Mouse (Mus musculus): Measurements from ENCODE around the gene Tmem95.

Tmem95 gene

DNA sequence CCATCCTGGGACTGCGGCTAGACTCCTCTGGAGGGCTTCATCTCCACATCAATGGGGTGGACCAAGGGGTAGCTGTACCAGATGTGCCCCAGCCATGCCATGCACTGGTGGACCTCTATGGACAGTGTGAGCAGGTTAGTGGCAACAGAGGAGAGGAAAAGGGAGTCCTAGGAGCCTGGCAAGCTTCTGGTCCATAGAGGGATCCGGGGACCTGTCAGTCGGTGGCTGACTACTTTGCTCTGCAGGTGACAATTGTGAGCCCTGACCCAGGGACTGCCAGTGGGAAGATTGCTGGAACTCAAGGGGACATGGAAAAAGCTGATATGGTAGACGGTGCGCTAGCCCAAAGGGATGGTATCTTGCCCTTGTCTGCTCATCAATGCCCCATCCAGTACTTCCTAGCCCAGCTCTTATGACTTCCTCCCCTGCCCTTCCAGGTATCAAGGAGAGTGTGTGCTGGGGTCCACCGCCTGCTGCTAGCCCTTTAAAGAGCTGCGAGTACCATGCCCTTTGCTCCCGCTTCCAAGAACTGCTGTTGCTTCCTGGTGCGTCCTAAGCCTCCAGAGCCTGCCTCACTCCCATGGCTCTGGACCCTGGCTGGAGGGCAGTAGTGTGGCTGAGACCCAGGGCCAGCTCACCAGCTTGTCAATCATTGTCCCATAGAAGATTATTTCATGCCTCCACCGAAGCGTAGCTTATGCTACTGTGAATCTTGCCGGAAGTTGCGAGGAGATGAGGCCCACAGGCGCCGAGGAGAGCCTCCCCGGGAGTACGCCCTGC, 33.2 kb upstream of the Tmem95 start:
- DNase-seq (ENCODE audit: low read depth in 1 of 2, low spot score in 2 of 2), result no peak

DNA sequence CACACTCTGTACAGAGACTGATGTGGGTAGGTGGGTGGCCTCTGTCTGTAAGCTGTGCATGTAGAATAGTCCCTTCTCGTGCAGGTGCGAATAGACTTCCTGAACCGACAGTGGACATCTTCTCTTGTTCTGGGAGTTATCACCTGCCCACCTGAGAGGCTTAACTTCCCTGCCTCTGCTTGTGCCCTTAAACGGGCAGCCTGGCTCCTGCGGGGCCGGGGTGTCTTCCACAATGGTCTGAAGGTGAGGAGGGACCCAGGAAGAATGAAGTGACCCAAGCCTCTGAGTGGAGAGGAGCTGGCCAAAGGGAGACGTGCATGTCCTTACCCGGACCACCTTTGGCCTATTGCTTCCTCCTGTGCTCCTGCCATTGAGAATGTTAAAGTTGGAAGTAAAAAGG, 32.4 kb upstream of the Tmem95 start:
- DNase-seq (ENCODE audit: low read depth in 1 of 2, low spot score in 2 of 2), result no peak

DNA sequence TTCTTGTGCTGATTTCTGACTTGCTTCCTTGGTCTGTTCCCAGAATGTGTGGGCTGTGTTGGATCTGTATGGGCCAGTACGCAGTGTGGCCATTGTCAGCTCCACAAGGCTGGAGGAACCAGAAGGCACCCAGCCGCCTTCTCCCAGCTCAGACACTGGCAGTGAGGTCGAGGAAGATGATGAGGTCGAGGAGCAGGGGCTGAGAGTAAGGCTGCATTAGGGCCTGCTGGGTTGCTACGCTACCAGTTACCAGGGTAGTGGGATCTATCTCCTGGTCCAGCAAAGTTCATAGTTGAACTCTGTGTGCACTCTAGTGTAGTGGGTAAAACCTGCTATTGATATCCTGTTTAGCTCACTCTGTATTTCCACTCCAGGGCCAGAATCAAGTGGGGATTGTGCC, 31.4 kb upstream of the Tmem95 start:
- no peak for DNase-seq (ENCODE audit: low read depth in 1 of 2, low spot score in 2 of 2)

DNA sequence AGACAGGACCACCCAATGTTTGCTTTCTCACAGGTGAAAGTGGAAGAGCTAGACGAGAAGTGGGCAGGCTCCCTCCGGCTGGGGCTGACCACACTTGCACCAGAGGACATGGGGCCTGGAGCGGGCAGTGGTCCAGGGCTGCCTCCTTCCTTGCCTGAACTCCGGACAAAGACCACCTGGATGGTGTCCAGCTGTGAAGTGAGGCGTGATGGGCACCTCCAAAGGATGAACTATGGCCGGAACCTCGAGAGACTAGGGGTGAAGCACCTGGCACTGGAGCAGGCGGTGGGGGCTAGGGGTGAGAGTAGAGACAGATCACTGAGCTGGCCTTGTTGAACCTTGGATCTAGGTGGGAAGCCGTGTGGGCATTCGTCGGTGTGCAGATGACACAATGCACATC, 30.8 kb upstream of the Tmem95 start:
- DNase-seq (ENCODE audit: low read depth in 1 of 2, low spot score in 2 of 2), result no peak

DNA sequence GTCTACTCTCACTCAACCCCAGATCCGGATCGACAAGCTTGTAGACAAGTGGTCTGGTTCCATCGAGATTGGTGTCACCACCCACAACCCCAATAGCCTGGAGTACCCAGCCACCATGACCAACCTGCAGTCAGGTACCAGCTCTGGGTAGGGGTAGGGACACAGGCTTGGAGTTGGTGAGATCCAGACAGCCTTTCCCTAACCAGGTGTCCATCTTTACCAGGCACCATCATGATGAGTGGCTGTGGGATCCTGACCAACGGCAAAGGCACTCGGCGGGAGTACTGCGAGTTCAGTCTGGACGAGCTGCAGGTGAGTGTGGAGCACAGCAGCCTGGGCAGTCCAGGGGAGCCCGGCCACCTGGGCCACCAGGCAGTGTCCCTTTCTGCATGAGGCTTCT, 26.5 kb upstream of the Tmem95 start:
- DNase-seq (ENCODE audit: low read depth in 1 of 2, low spot score in 2 of 2), result no peak

DNA sequence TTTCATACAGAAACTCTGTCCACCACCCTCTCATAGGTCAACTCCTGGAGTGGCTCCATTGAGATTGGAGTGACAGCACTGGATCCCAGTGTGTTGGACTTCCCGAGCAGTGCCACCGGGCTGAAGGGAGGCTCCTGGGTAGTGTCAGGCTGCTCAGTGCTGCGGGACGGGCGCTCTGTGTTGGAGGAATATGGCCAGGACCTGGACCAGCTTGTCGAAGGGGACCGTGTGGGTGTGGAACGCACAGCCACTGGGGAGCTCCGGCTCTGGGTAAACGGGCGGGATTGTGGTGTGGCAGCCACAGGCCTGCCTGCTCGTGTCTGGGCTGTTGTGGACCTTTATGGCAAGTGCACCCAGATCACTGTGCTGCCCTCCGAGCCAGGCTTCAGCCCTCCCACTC, 25.2 kb upstream of the Tmem95 start:
- no peak for DNase-seq (ENCODE audit: low read depth in 1 of 2, low spot score in 2 of 2)

DNA sequence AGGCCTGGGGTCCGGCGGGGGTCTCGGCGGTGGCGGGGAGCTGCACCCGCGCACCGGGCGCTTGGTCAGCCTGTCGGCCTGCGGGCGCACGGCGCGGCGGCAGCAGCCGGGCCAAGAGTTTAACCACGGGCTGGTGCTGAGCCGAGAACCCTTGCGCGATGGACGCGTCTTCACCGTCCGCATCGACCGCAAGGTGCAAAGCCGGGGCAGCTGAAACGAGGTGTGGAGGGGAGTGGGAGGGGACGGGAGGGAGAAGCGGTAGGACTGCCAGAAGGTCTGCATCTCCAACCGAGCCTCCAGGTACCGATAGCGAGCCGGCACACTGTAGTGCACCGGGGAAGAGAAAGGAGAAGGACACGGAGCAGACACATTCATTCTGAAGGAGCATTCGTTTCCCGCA, 24.2 kb upstream of the Tmem95 start:
- DNase-seq (ENCODE audit: low read depth in 1 of 2, low spot score in 2 of 2), result no peak

DNA sequence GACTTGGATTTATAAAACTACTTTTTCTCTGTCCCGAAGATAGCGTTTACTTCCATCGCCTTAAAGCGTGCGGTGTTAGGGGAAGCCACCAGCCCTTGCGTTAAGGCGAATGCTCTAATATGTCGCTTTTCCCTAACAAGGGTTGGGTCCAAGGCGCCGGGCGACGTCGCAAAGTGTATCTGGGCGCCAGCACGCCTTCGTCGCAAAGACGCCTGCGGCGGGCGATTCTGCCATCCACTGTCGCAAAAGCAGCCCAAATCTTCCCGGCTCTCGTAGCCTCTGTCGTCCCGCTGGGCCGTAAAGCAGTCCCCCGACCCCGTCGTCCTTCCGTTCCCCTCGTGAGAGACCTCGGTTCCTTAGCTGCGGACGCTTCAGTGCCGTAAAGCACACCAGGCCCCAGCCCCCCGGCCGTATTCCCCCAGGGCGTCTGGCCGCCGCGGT, 23.6 kb upstream of the Tmem95 start:
- peak; percentile 78 to 86 for DNase-seq (ENCODE audit: low read depth in 1 of 2, low spot score in 2 of 2)

DNA sequence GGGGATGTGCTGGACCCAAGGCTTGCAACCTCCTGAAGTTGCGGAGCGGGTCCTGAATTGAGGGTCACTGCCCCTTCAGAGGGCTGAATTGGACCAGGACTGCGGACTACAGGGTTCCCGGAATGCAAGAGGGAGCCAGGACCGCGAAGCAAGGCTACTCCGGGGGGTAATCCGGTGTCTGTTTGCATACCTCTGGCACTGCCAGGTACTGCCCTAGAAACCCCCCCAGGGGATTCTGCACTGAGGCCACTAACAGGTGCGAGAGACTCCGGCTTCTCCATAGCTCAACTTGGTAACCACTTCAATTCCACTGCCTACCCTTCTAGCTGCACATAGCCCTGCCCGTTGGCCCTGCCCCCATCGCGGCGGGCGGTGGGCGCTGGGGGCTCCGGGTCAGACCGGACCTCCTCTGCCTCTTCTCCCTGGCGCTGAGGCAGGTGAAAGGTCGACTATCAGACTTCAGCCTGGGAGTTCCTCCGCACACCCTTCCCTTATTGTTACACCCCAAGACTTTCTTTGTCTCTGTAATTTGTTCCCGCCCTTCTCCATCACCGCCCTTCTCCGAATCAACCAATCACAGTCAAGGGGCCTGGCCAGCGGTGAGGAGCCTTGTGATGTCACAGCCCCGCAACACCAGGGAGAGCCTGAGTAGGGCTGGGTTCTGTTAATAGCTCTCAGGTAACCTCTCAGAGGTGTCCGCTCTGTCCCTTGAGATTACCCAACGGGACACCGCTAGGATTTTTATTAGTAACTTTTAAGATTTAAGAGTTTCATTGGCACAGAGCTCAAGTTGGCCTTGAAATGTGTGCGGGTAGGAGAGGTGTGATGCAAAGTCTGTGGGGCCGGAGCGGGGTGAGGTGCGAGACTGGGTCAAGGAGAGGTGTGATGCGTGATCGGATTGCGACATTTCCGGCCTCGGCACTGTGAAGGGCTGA, 22.9 kb upstream of the Tmem95 start, which contains the start of the genes 2810408A11Rik and Neurl4:
Gene 2810408A11Rik (minus strand): TSS at position 517 of the 935 bp plus-strand sequence.
Gene Neurl4 (plus strand): TSS at position 602 of the 935 bp plus-strand sequence.
- DNase-seq (ENCODE audit: low read depth in 1 of 2, low spot score in 2 of 2), result peak; percentile 68 to 82

DNA sequence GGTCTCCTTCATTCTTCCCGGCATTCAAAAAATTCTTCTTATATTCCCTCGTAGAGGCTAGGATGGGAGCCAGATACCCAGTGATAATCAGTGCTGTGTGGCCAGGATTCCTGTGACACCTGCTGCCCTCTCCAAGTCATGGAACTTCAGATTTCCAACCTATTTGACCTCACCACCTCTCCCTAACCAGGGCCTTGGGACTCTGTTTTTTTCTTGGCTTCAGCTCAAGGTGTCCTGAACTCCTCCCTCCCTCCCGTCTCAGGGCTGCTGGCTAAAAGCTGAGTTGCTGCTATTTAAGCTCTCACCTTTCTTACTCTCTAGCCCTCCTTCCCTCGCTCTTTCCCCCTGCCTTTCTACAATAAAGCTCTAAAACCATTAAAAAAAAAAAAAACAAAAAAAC, 22.1 kb upstream of the Tmem95 start:
- DNase-seq (ENCODE audit: low read depth in 1 of 2, low spot score in 2 of 2), result no peak

DNA sequence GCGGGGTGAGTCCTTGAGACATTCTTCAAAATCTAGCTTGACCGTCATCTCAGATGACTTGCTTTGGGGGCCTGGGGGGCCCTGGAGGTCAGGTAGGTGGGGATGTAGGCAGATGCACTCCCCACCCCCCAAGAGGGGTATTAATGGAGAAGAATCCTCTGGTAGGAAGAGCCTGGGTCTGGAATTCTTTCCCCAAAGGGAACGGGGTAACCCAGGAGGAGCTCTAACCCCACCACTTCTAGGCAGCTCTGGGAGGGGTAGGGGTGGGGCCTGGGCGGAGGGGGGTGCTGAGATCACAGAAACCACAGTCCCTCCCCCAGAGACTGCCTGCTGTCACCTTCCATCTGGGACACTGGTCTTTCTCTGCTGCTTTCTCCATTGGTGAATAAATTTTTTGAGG, 17.5 kb upstream of the Tmem95 start, which contains the start of gene Acap1:
Gene Acap1 (minus strand): TSS at position 249 of the 400 bp plus-strand sequence.
- DNase-seq (ENCODE audit: low read depth in 1 of 2, low spot score in 2 of 2), result no peak

DNA sequence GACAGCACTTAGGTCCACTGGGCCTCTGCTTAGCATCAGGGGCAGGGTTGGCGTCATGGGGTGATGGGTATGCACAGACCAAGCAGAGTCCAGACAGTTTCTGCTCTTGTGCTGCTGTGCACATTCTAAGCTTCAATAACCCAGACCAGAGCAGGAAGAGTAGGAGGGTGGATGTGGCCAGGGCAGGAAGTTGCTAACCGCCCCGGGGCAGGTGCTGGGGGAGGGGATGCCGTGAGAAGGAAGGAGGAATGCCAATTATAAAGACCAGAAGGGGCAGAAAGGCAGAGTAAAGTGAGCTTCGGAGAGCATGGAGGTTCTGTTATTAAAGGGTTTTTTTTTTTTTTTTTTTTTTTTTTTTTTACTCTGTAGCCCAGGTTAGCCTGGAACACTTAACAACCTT, 16.9 kb upstream of the Tmem95 start:
- DNase-seq (ENCODE audit: low read depth in 1 of 2, low spot score in 2 of 2), result no peak

DNA sequence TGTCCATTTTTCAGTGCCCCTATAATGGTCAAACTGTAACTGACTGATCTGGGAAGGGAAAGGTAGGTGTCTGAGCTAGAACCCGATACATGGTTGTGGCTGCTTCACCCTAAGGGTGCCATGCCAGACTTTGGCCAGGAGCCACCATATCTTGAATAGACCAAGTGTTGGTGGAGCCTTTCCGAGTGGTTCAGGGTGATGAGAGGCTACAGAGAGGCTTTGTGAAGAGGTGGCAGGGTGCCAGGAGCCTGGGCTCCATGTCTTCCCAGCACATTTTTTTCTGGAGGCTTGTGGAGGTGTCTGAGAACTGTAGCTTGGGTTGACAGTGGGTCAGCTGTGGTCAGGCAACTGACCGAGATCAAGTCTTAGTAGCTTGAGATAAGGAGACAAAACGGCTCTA, 13.7 kb upstream of the Tmem95 start:
- DNase-seq (ENCODE audit: low read depth in 1 of 2, low spot score in 2 of 2), result no peak

DNA sequence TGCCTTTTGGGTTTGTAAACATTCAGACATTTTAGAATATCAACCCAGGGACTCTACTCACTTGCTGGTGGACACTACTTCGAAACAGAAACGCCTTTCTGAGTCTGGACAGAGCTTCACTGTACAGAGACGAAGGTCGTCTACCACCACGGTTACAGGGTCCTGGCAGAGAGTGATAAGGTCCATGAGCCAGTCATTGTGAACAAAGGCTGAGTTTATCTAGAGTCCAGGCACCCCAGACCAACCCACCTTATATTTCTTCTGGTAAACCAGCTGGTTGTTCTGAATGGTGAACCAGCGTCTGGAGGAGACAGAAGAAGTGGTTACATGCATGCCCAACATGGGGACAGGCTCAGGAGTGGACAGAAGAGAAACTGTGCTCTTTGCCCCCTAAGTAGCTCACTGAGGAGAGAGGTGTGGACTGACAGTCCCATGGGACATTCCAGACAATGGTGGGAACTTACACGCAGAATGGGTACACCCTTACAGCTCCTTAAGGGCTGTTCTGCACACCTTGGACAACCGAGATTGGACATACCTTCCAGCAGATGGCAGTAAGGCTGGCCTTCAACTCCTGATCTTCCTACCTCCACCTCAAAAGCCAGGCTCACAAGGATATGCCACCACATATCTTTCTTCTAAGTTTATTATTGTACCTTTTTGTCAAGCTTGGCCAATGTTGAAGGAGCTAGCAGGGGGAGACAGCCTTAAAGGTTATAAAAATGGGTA, 9.3 kb upstream of the Tmem95 start:
- DNase-seq (ENCODE audit: low read depth in 1 of 2, low spot score in 2 of 2), result no peak

DNA sequence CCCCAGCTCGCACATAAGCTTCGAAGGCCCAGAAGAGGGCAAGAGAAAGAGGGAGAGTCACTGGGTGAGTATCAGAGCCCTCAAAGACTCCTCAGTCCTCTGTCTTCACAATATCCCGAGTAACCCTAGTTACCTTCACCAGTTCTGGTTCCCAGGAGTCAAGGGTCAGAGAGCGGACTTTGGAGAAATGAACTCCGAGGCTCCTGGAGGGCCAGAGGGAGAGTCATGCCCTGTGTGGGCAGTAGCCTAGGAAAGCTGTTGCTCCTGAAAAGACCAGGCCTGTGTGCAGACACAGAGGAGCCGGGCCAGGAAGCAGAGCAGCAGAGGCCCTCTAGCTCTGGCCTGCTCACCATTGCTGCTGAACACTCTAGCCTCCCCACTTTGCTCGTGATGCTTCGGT, 6.8 kb upstream of the Tmem95 start:
- no peak for DNase-seq (ENCODE audit: low read depth in 1 of 2, low spot score in 2 of 2)

DNA sequence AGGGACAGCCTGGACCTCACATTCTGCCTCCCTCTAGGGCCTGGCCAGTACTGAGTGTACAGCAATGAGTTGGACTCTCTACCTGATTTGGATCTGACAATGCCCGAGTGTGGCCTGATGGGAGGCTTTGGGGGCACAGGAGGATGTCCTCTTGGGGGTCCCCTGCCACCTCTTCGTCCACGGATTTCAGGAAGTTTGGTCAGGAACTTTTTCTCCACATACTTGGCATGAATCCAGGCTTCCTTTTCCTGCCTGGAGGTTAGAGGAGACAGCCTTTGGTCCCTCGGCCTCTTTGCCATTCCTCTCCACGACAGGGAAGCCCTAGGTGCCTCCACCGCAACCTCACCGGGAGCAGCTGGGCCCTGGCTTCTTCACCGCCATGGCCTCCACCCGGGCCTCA, 6.4 kb upstream of the Tmem95 start:
- no peak for DNase-seq (ENCODE audit: low read depth in 1 of 2, low spot score in 2 of 2)

DNA sequence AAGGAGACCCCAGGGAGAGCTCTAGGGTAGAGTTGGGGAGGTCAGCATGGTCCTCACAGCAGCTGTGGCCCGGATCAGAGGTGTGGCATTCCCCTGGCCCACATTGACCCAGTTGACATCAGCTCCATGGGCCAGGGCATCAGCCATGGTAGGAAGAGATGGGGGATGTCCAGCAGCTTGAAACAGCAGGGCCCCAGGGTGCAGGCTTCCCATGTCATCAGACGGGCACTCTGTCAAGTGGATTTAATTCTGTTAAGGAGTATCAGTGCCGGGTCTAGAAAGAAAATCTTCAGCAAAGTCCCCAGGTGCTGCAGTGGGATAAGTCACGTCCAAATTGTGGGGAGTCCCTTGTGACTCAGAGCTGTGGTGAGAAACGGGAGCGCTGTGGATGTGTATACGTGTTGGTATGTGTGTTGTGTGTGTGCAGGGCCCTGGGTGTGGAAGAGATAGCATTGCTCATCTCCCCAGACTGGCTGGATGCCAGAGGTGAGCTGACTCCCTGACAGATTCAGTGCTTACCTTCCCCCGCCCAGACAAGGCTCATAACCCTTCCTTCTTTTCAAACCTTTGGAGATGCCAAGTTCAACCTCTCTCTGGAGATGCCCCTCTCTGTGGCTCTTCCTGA, 5.8 kb upstream of the Tmem95 start:
- DNase-seq (ENCODE audit: low read depth in 1 of 2, low spot score in 2 of 2), result no peak

DNA sequence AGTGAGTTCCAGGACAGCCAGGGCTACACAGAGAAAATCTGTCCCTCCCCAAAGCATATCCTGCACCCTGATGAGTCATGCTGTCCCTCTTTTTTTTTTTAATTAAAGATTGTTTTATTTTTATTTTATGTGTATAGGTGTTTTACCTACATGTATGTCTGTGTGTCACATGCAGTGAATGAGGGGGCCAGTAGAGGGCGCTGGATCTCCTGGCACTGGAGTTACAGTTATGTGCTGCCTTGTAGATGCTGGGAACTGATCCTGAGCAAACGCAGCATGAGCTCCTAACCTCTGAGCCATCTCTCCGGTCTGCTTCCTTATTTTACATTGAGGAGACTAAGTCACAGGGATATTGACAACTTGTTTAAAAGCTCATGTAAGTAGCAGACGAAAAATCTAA, 5.2 kb upstream of the Tmem95 start:
- DNase-seq (ENCODE audit: low read depth in 1 of 2, low spot score in 2 of 2), result no peak

DNA sequence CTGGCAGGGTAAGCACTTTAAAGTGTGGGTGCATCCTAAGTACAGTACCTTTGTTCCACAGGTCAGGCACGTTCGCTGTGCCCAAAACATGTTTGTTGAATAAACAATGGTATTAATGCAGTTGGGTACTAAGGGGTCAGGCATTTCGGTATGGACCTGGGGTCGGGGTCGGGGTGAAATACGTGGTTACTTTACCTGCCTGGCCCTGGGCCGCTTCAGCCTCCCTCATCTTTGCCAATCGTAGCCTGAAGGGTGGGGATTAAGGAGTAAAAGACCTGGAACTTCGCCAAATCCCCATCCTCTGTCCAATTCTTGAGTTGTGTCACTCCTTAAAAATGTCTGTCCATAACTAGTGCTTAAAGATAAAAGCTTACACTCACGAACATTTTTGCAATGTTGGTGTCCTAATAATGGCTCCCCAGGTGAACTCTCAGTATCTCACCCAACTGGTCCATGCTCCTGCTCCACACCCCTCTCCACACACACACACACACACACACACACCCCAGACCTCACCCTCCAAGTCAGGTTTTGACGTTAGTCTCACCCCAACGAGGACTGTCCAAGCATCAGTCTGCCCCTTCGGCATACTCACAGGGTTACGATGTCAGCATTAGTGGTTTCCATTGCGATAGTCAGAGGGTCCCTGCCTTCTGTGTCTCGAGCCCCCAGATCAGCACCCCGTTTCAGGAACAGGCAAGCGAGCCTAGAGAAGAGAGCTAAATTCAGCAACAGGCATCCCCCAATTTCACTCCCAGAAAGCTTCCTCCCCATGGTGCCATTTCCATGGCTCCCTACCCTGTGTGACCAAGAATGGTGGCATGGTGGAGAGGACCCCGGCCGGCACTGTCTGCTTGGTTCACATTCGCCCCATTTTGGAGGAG, 4.2 kb upstream of the Tmem95 start:
- DNase-seq (ENCODE audit: low read depth in 1 of 2, low spot score in 2 of 2), result no peak

Data from monocyte, adult 2 months (primary cell).